Mouse (Mus musculus): ENCODE data around the gene Iqgap1. TPM values are rescaled to one million over a fixed set of nuclear protein-coding genes. Genes with fewer than 3 reads are reported as not detected.

Gene Iqgap1
- polyA plus RNA-seq, 1 experiment from 2014 or later = 13.1 TPM

- Histone ChIP-seq H3K27me3 (no peaks in the 10 kb centered on the region), H3K9ac (no peak overlapping the region), H3K4me2 (no peak overlapping the region), H3K4me3 (replicated peaks) (no peak overlapping the region), H3K27ac (no peak overlapping the region), H3K4me1 (replicated peaks) (peaks cover 4% of the 10 kb centered on the region; the same call in 1 of the 2 replicates), H3K9me3 (replicated peaks) (no peaks in the 10 kb centered on the region), H3K36me3 (peaks cover 50% of the 10 kb centered on the region)
- 74% methylated on average over 9 of the region's 9 CpGs for WGBS (ENCODE audit: insufficient replicate concordance)
- ATAC-seq (ENCODE audit: low read depth) = no peak
- no peak for DNase-seq
These were observed 81.7 kb downstream of the Iqgap1 start for GRCm38 (mm10) chr7:80743920-80744630.

GRCm38 (mm10) chr7:80742671-80743070 is 83.1 kb downstream of the Iqgap1 start:
- 78% methylated on average over 3 of the region's 3 CpGs for WGBS (ENCODE audit: insufficient replicate concordance)
- Histone ChIP-seq H3K4me1 (replicated peaks) (peaks cover 4% of the 10 kb centered on the region; the same call in 1 of the 2 replicates), H3K9ac (no peak overlapping the region), H3K27me3 (no peaks in the 10 kb centered on the region), H3K4me2 (no peak overlapping the region), H3K36me3 (peaks cover 49% of the 10 kb centered on the region), H3K9me3 (replicated peaks) (no peaks in the 10 kb centered on the region), H3K27ac (no peak overlapping the region), H3K4me3 (replicated peaks) (no peak overlapping the region)
- DNase-seq = no peak
- no peak for ATAC-seq (ENCODE audit: low read depth)

- Histone ChIP-seq H3K36me3 (peaks cover 55% of the 10 kb centered on the region), H3K4me3 (replicated peaks) (no peak overlapping the region), H3K27ac (no peak overlapping the region), H3K4me1 (replicated peaks) (peaks cover 8% of the 10 kb centered on the region; the same call in 1 of the 2 replicates), H3K4me2 (no peak overlapping the region), H3K9me3 (replicated peaks) (no peaks in the 10 kb centered on the region), H3K27me3 (no peaks in the 10 kb centered on the region), H3K9ac (no peak overlapping the region)
- 37% methylated on average over 7 of the region's 7 CpGs for WGBS (ENCODE audit: insufficient replicate concordance)
- DNase-seq (no peak), ATAC-seq (ENCODE audit: low read depth) (no peak)
These were observed 84.8 kb downstream of the Iqgap1 start for GRCm38 (mm10) chr7:80740954-80741353.

- Histone ChIP-seq H3K9me3 (replicated peaks) (no peaks in the 10 kb centered on the region), H3K9ac (no peak overlapping the region), H3K4me1 (replicated peaks) (peaks cover 6% of the 10 kb centered on the region; the same call in 1 of the 2 replicates), H3K4me2 (no peak overlapping the region), H3K27me3 (no peaks in the 10 kb centered on the region), H3K36me3 (peaks cover 48% of the 10 kb centered on the region), H3K4me3 (replicated peaks) (no peak overlapping the region), H3K27ac (no peak overlapping the region)
- DNase-seq (no peak), ATAC-seq (ENCODE audit: low read depth) (no peak)
- 63% methylated on average over 10 of the region's 10 CpGs for WGBS (ENCODE audit: insufficient replicate concordance)
These were observed 89.6 kb downstream of the Iqgap1 start for GRCm38 (mm10) chr7:80736199-80736598.

GRCm38 (mm10) chr7:80732986-80733385 is 92.8 kb downstream of the Iqgap1 start:
- no peaks in the 10 kb centered on the region for H3K27me3 ChIP-seq
- H3K27ac ChIP-seq = no peak overlapping the region
- 81% methylated on average over 11 of the region's 11 CpGs for WGBS (ENCODE audit: insufficient replicate concordance)
- H3K4me1 ChIP-seq (replicated peaks) = peaks cover 16% of the 10 kb centered on the region
- H3K9ac ChIP-seq = no peak overlapping the region
- H3K4me3 ChIP-seq (replicated peaks) = no peak overlapping the region
- no peak for ATAC-seq (ENCODE audit: low read depth)
- H3K4me2 ChIP-seq = no peak overlapping the region
- H3K36me3 ChIP-seq = peaks cover 41% of the 10 kb centered on the region
- no peaks in the 10 kb centered on the region for H3K9me3 ChIP-seq (replicated peaks)
- DNase-seq = no peak

GRCm38 (mm10) chr7:80729662-80730061 is 96.1 kb downstream of the Iqgap1 start:
- no peak overlapping the region for H3K4me2 ChIP-seq

GRCm38 (mm10) chr7:80721041-80721440 is 104.7 kb downstream of the Iqgap1 start:
- Histone ChIP-seq H3K36me3 (peaks cover 39% of the 10 kb centered on the region), H3K4me3 (replicated peaks) (no peak overlapping the region), H3K9ac (no peak overlapping the region), H3K4me1 (replicated peaks) (peaks cover 46% of the 10 kb centered on the region), H3K27ac (no peak overlapping the region), H3K4me2 (no peak overlapping the region), H3K9me3 (replicated peaks) (no peaks in the 10 kb centered on the region), H3K27me3 (no peaks in the 10 kb centered on the region)
- no peak for DNase-seq
- 70% methylated on average over 9 of the region's 9 CpGs for WGBS (ENCODE audit: insufficient replicate concordance)
- ATAC-seq (ENCODE audit: low read depth) = no peak

More at GRCm38 (mm10) chr7:80729662-80730061, 96.1 kb downstream of the Iqgap1 start:
- H3K27ac ChIP-seq = no peak overlapping the region
- no peak overlapping the region for H3K4me3 ChIP-seq (replicated peaks)
- no peaks in the 10 kb centered on the region for H3K9me3 ChIP-seq (replicated peaks)
- ATAC-seq (ENCODE audit: low read depth) (0 out of 2 replicates have a peak, but pooled peaks have one; percentile 29), DNase-seq (peak; percentile 46)
- H3K27me3 ChIP-seq = no peaks in the 10 kb centered on the region
- peaks cover 9% of the 10 kb centered on the region for H3K4me1 ChIP-seq (replicated peaks)
- 24% methylated on average over 8 of the region's 8 CpGs for WGBS (ENCODE audit: insufficient replicate concordance)
- no peak overlapping the region for H3K9ac ChIP-seq
- H3K36me3 ChIP-seq = peaks cover 33% of the 10 kb centered on the region

GRCm38 (mm10) chr7:80719582-80719981 is 106.2 kb downstream of the Iqgap1 start:
- peaks cover 40% of the 10 kb centered on the region for H3K36me3 ChIP-seq
- 55% methylated on average over 7 of the region's 7 CpGs for WGBS (ENCODE audit: insufficient replicate concordance)
- no peaks in the 10 kb centered on the region for H3K9me3 ChIP-seq (replicated peaks)
- DNase-seq (no peak), ATAC-seq (ENCODE audit: low read depth) (0 out of 2 replicates have a peak, but pooled peaks have one; percentile 48)
- H3K4me3 ChIP-seq (replicated peaks) = no peak overlapping the region
- no peak overlapping the region for H3K4me2 ChIP-seq
- H3K9ac ChIP-seq = no peak overlapping the region
- peaks cover 55% of the 10 kb centered on the region for H3K4me1 ChIP-seq (replicated peaks)
- H3K27me3 ChIP-seq = no peaks in the 10 kb centered on the region
- H3K27ac ChIP-seq = 0 out of 2 replicates have a peak overlapping the region, but pooled peaks have one; percentile 45

GRCm38 (mm10) chr7:80719038-80719437 is 106.7 kb downstream of the Iqgap1 start:
- 26% methylated on average over 2 of the region's 2 CpGs for WGBS (ENCODE audit: insufficient replicate concordance)
- Histone ChIP-seq H3K4me2 (no peak overlapping the region), H3K27ac (peak overlapping the region; percentile 45; the same call in 1 of the 2 replicates), H3K9ac (no peak overlapping the region), H3K36me3 (peaks cover 38% of the 10 kb centered on the region), H3K27me3 (no peaks in the 10 kb centered on the region), H3K4me1 (replicated peaks) (peaks cover 55% of the 10 kb centered on the region), H3K9me3 (replicated peaks) (no peaks in the 10 kb centered on the region), H3K4me3 (replicated peaks) (no peak overlapping the region)
- DNase-seq (no peak), ATAC-seq (ENCODE audit: low read depth) (peak; percentile 76)

GRCm38 (mm10) chr7:80718471-80718870 is 107.3 kb downstream of the Iqgap1 start:
- no peak overlapping the region for H3K9ac ChIP-seq
- H3K27me3 ChIP-seq = no peaks in the 10 kb centered on the region
- H3K36me3 ChIP-seq = peaks cover 34% of the 10 kb centered on the region
- no peak overlapping the region for H3K4me2 ChIP-seq
- WGBS (ENCODE audit: insufficient replicate concordance) = 80% methylated on average over 8 of the region's 8 CpGs
- DNase-seq = no peak
- peaks cover 55% of the 10 kb centered on the region for H3K4me1 ChIP-seq (replicated peaks)
- H3K9me3 ChIP-seq (replicated peaks) = no peaks in the 10 kb centered on the region
- no peak overlapping the region for H3K4me3 ChIP-seq (replicated peaks)
- H3K27ac ChIP-seq = no peak overlapping the region; the same call in 1 of the 2 replicates
- ATAC-seq (ENCODE audit: low read depth) = no peak

GRCm38 (mm10) chr7:80716758-80717157 is 109.0 kb downstream of the Iqgap1 start:
- 28% methylated on average over 9 of the region's 9 CpGs for WGBS (ENCODE audit: insufficient replicate concordance)
- Histone ChIP-seq H3K4me1 (replicated peaks) (peaks cover 55% of the 10 kb centered on the region), H3K36me3 (peaks cover 23% of the 10 kb centered on the region)

GRCm38 (mm10) chr7:80715306-80715705 is 110.5 kb downstream of the Iqgap1 start:
- 82% methylated on average over 7 of the region's 7 CpGs for WGBS (ENCODE audit: insufficient replicate concordance)
- no peaks in the 10 kb centered on the region for H3K9me3 ChIP-seq (replicated peaks)
- ATAC-seq (ENCODE audit: low read depth) (peak; percentile 62), DNase-seq (no peak)
- peaks cover 20% of the 10 kb centered on the region for H3K36me3 ChIP-seq
- no peak overlapping the region; the same call in 1 of the 2 replicates for H3K27ac ChIP-seq
- H3K4me2 ChIP-seq = no peak overlapping the region
- H3K4me3 ChIP-seq (replicated peaks) = no peak overlapping the region
- H3K9ac ChIP-seq = no peak overlapping the region
- H3K4me1 ChIP-seq (replicated peaks) = peaks cover 48% of the 10 kb centered on the region
- H3K27me3 ChIP-seq = no peaks in the 10 kb centered on the region

More at GRCm38 (mm10) chr7:80716758-80717157, 109.0 kb downstream of the Iqgap1 start:
- DNase-seq = no peak
- H3K9ac ChIP-seq = no peak overlapping the region
- peak; percentile 55 for ATAC-seq (ENCODE audit: low read depth)
- H3K27me3 ChIP-seq = no peaks in the 10 kb centered on the region
- H3K9me3 ChIP-seq (replicated peaks) = no peaks in the 10 kb centered on the region
- no peak overlapping the region for H3K4me3 ChIP-seq (replicated peaks)
- no peak overlapping the region for H3K27ac ChIP-seq
- H3K4me2 ChIP-seq = no peak overlapping the region
